Mouse (Mus musculus) ES-E14 (cell line): ENCODE data around the gene Nav3.

Experiments
- CHD2 ChIP-seq: IDR thresholded peaks from 2 replicates; pipeline ENCODE4 v1.6.1; 2014; ENCODE audit warnings: mild to moderate bottlenecking, low read depth, low read length, inconsistent platforms
- HCFC1 ChIP-seq: IDR thresholded peaks from 2 replicates; pipeline ENCODE4 v1.6.1; 2012; ENCODE audit warnings: low read length, inconsistent platforms, borderline replicate concordance; ENCODE audit not compliant: insufficient read depth
- MAFK ChIP-seq: IDR thresholded peaks from 2 replicates; pipeline ENCODE4 v1.6.1; 2014; ENCODE audit warnings: mild to moderate bottlenecking, low read depth, low read length, inconsistent platforms; ENCODE audit not compliant: insufficient read depth
- ZC3H11A ChIP-seq: IDR thresholded peaks from 2 replicates; pipeline ENCODE4 v1.6.1; 2012; ENCODE audit warnings: low read depth, mild to moderate bottlenecking, inconsistent platforms, low read length, borderline replicate concordance
- ZNF384 ChIP-seq: IDR thresholded peaks from 2 replicates; pipeline ENCODE4 v1.6.1; 2012; ENCODE audit warnings: low read depth, low read length, inconsistent platforms

DNA sequence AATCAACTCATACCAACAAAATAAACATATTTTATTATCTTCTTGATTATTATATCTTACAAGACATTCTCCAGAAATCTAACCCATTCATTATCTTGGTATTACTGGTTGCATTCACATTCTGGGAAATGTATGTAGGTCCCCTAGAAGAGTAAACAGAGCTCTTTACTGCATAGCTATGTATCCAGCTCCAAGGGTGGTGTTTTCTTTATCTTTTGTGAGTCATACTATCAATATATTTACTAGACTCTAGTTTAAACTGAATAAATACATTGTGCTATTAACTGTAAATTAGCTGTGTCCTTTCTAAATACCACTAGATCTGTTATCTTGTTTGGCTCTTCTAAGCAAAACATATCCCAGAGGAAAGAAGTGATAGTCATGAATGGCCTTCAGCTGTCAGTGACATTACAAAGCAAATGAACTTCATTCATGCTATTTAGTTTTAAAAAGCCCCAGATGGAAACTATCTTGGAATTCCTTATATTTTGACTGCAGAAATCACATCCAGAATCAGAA lies 580.6 kb downstream of the Nav3 start:
- TF ChIP-seq CHD2 (no peak), ZC3H11A (no peak), HCFC1 (no peak), ZNF384 (no peak), MAFK (no peak)
